Mouse (Mus musculus) kidney, embryonic 14.5 days (tissue): ENCODE data around the gene Tns4. TPM values are rescaled to one million over a fixed set of nuclear protein-coding genes. Genes with fewer than 3 reads are reported as not detected.

Source experiments
- ATAC-seq: fragments of 200-750 bp; cut with Nextera tagmentation; 2 replicates; pipeline ENCODE4 v1.8.0; 2017; ENCODE audit warnings: moderate number of reproducible peaks, mild to moderate bottlenecking, moderate TSS enrichment, moderate library complexity; ENCODE audit not compliant: low FRiP score, low TSS enrichment
- H3K27ac ChIP-seq: fragments of 300-500 bp; sonication (generic); 2 replicates; pipeline ENCODE4 v1.5.1; 2014; ENCODE audit warnings: low read depth, mild to moderate bottlenecking, low read length, moderate library complexity, mixed read lengths
- H3K27me3 ChIP-seq: fragments of 300-500 bp; sonication (generic); 2 replicates; pipeline ENCODE4 v1.6.1; 2014; ENCODE audit warnings: mild to moderate bottlenecking, low read length; ENCODE audit not compliant: control insufficient read depth, insufficient read depth
- H3K36me3 ChIP-seq: fragments of 300-500 bp; sonication (generic); 2 replicates; pipeline ENCODE4 v1.6.1; 2014; ENCODE audit warnings: low read length, mixed read lengths; ENCODE audit not compliant: control insufficient read depth, insufficient read depth
- H3K4me1 ChIP-seq: fragments of 300-500 bp; sonication (generic); 2 replicates; pipeline ENCODE4 v1.6.1; 2014; ENCODE audit warnings: low read length, mixed read lengths; ENCODE audit not compliant: control insufficient read depth, insufficient read depth
- H3K4me2 ChIP-seq: fragments of 300-500 bp; sonication (generic); replicated peaks from 2 replicates; pipeline ENCODE4 v1.6.1; 2014; ENCODE audit warnings: low read depth, mild to moderate bottlenecking, low read length
- H3K4me3 ChIP-seq: fragments of 300-500 bp; sonication (generic); 2 replicates; pipeline ENCODE4 v1.5.1; 2014; ENCODE audit warnings: mild to moderate bottlenecking, low read length
- H3K9ac ChIP-seq: fragments of 300-500 bp; sonication (generic); 2 replicates; pipeline ENCODE4 v1.6.1; 2014; ENCODE audit warnings: low read depth, mild to moderate bottlenecking, low read length, moderate library complexity
- H3K9me3 ChIP-seq: fragments of 300-500 bp; sonication (generic); 2 replicates; pipeline ENCODE4 v1.6.1; 2016; ENCODE audit warnings: low read length; ENCODE audit not compliant: control insufficient read depth
- WGBS: fragments of 180-500 bp; shearing (Covaris S2); extraction: QIAGEN DNeasy Blood & Tissue Kit; methylation state at CpG from one replicate; pipeline ENCODE4 v1.1.7; 2014; 5-methylcytosine and 5-hydroxymethylcytosine counted together
- polyA plus RNA-seq: library from polyadenylated mRNA; unstranded; fragments of >200 nt; fragmentation: Nextera tagmentation; extraction: Ambion mirVana; gene quantifications from 2 replicates; pipeline ENCODE4 v1.2.1, GENCODE M21; 2014

Gene Tns4
- polyA plus RNA-seq, 1 experiment from 2014 or later: 0.11 TPM

- WGBS: under 1% methylated on average over 61 of the region's 63 CpGs
- Histone ChIP-seq H3K9me3 (no peaks in the 10 kb centered on the region), H3K27ac (peak within 1 kb of the TSS; percentile 94), H3K9ac (peak within 1 kb of the TSS; percentile 90), H3K36me3 (peaks cover 2% of the 10 kb centered on the region; the same call in 1 of the 2 replicates), H3K4me3 (peak within 1 kb of the TSS; percentile 73), H3K27me3 (no peaks in the 10 kb centered on the region), H3K4me1 (peaks cover 45% of the 10 kb centered on the region), H3K4me2 (peak within 1 kb of the TSS; percentile 79)
- peak; percentile 89 for ATAC-seq
Observed at GRCm38 (mm10) chr11:99041051-99041729, 47.9 kb downstream of the Tns4 start, which contains the start of gene Igfbp4. TSS of gene Igfbp4 (plus strand) at chr11:99041244.

- Histone ChIP-seq H3K36me3 (peaks cover 2% of the 10 kb centered on the region; the same call in 1 of the 2 replicates), H3K4me1 (peaks cover 38% of the 10 kb centered on the region), H3K27ac (peak overlapping the region; percentile 94), H3K4me3 (peak overlapping the region; percentile 73), H3K4me2 (peak overlapping the region; percentile 79), H3K27me3 (no peaks in the 10 kb centered on the region), H3K9me3 (no peaks in the 10 kb centered on the region), H3K9ac (peak overlapping the region; percentile 90)
- WGBS: under 1% methylated on average over 17 of the region's 17 CpGs
- peak; percentile 28 for ATAC-seq
Observed at GRCm38 (mm10) chr11:99040346-99040974, 48.6 kb downstream of the Tns4 start.

DNA sequence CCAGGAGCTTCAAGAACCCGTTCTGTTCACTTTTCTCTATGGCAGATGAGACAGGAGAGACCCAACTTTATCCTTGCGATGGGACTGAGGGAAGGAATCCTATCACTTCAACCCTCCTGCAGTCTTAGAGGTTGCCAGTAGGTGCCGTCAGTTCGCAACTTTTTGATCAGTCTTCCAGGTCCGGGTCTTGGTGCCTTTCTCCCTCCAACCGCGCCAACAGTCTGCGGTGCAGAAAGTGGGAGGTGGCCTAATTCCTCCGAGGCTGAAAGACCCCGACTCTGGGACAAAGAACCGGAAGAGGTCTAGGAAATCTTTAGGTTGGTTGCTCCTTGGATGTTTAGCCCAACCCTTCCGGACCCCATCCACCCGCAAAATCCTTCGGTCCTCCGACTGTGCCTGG is 49.3 kb downstream of the Tns4 start:
- no peaks in the 10 kb centered on the region for H3K27me3 ChIP-seq
- H3K36me3 ChIP-seq: no peaks in the 10 kb centered on the region; the same call in 1 of the 2 replicates
- peak overlapping the region; percentile 73 for H3K4me3 ChIP-seq
- peak; percentile 82 for ATAC-seq
- H3K9ac ChIP-seq: peak overlapping the region; percentile 90
- peaks cover 31% of the 10 kb centered on the region for H3K4me1 ChIP-seq
- peak overlapping the region; percentile 94 for H3K27ac ChIP-seq
- no peaks in the 10 kb centered on the region for H3K9me3 ChIP-seq
- peak overlapping the region; percentile 79 for H3K4me2 ChIP-seq
- under 1% methylated on average over 15 of the region's 15 CpGs for WGBS

DNA sequence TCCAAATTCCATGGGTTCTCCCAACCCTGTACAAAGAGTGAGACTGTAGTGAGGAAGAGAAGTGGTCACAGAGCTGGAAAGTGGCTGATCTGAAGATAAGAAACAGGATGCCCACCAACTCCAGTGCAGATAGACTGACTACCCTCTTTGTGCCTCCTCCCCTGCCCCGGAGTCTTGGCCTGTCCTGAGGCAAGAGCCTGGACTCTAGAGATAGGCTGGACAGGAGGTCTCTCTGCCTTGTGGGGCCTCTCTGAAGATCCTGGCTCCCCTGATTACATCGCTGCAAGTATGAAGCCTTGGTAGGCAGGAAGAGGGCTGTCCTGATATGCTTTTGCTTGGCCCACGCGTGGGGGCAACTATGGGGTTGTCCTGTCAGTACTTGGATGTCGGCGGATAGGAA is 52.9 kb downstream of the Tns4 start:
- no peaks in the 10 kb centered on the region for H3K9me3 ChIP-seq
- H3K4me2 ChIP-seq: no peak overlapping the region
- no peak overlapping the region for H3K9ac ChIP-seq
- H3K27ac ChIP-seq: no peak overlapping the region
- WGBS: 69% methylated on average over 6 of the region's 6 CpGs
- no peaks in the 10 kb centered on the region for H3K27me3 ChIP-seq
- peaks cover 5% of the 10 kb centered on the region; the same call in 1 of the 2 replicates for H3K4me1 ChIP-seq
- H3K4me3 ChIP-seq: no peak overlapping the region
- no peak for ATAC-seq
- H3K36me3 ChIP-seq: no peaks in the 10 kb centered on the region

GRCm38 (mm10) chr11:99035350-99035749 is 53.8 kb downstream of the Tns4 start:
- 81% methylated on average over 4 of the region's 4 CpGs for WGBS
- H3K9ac ChIP-seq: no peak overlapping the region

DNA sequence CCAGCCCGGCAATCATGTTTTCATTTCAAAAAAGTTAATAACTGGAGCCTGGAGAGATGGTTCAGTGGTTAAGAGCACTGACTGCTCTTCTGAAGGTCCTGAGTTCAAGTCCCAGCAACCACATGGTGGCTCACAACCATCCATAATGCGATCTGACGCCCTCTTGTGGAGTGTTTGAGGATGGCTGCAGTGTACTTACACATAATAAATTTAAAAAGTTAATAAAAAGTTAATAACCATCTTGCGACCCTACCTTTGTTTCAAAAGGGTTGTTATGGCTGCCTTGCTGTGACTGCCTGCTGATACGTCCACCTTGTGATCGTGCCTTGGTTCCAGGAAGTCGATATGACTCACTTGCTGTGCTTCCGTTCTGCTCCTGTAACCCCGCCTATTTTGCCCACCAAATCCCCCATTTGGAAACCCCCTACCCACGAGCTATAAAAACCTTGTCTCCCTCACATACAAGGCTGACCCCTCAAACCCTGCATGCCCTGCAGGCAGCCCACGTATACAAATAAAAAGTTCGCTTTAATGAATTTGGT is 62.1 kb downstream of the Tns4 start:
- no peak for ATAC-seq

More at GRCm38 (mm10) chr11:99035350-99035749, 53.8 kb downstream of the Tns4 start:
- Histone ChIP-seq H3K27me3 (no peaks in the 10 kb centered on the region), H3K4me2 (no peak overlapping the region), H3K9me3 (no peaks in the 10 kb centered on the region), H3K4me3 (no peak overlapping the region), H3K27ac (no peak overlapping the region), H3K4me1 (peaks cover 2% of the 10 kb centered on the region; the same call in 1 of the 2 replicates), H3K36me3 (no peaks in the 10 kb centered on the region)
- ATAC-seq: no peak

DNA sequence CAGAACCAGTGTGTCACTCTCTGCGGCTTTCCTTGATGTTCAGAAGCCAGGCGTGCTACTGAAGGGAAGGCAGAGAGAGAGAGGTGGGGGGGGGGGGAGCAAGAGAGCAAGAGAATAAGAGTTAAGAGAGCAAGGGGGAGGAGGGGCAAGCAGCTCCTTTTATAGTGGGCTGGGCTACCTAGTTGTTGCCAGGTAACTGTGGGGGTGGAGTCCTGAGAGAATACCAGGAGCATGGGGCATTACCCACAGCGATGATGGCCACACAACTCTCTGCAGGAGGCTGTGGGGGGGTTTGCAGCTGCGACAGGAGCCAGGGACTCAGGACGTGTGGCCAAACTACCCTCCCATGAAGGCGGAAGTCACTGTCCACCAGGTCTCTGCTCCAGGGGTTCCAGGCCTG is 63.2 kb downstream of the Tns4 start:
- peaks cover 17% of the 10 kb centered on the region for H3K4me1 ChIP-seq
- ATAC-seq: no peak
- H3K9me3 ChIP-seq: no peaks in the 10 kb centered on the region
- H3K4me2 ChIP-seq: no peak overlapping the region
- no peak overlapping the region for H3K27ac ChIP-seq
- no peaks in the 10 kb centered on the region for H3K27me3 ChIP-seq
- peaks cover 15% of the 10 kb centered on the region for H3K36me3 ChIP-seq
- H3K9ac ChIP-seq: no peak overlapping the region
- 85% methylated on average over 6 of the region's 6 CpGs for WGBS
- no peak overlapping the region for H3K4me3 ChIP-seq

More for the DNA sequence above, 62.1 kb downstream of the Tns4 start:
- WGBS: 84% methylated on average over 12 of the region's 12 CpGs
- no peak overlapping the region for H3K4me3 ChIP-seq
- H3K4me1 ChIP-seq: peaks cover 14% of the 10 kb centered on the region
- no peaks in the 10 kb centered on the region for H3K9me3 ChIP-seq
- no peaks in the 10 kb centered on the region for H3K27me3 ChIP-seq
- no peak overlapping the region for H3K4me2 ChIP-seq
- H3K36me3 ChIP-seq: peaks cover 4% of the 10 kb centered on the region
- no peak overlapping the region for H3K9ac ChIP-seq
- H3K27ac ChIP-seq: no peak overlapping the region

DNA sequence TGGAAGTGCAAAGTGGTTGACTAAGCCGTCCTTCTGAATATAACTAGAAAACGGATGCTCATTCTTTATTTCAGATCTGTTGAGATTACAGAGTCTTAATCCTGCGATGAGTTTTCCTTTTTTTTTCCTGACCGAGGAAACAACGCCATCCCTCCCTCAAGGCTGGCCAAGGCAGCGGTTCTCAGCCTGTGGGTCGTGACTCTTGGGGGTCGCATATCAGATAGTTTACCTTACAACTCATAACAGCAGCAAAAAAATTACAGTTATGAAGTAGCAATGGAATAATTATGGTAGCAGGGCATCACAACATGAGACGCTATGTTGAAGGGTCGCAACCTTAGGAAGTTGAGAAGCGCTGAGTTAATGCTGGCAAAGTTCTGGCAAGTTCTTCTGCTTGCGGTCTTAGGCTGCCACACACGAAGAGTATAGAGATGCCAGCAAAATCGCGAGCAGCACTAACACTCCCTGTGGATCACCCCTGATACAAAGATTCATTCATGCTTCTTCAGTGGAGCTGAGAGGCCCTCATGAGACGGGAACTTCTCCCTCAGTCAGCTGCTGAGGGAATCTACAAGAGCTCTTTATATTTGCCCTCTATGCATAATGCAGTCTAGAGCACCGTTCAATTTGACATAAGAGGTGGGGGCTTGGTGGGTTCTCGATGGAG is 64.5 kb downstream of the Tns4 start:
- Histone ChIP-seq H3K4me3 (peak overlapping the region; percentile 76), H3K36me3 (peaks cover 25% of the 10 kb centered on the region), H3K27me3 (no peaks in the 10 kb centered on the region), H3K4me1 (peaks cover 17% of the 10 kb centered on the region), H3K9me3 (no peaks in the 10 kb centered on the region), H3K4me2 (peak overlapping the region; percentile 48), H3K9ac (peak overlapping the region; percentile 49; the same call in 1 of the 2 replicates), H3K27ac (no peak overlapping the region; the same call in 1 of the 2 replicates)
- WGBS: 51% methylated on average over 18 of the region's 18 CpGs
- ATAC-seq: no peak
